Mouse (Mus musculus) T-helper 1 cell (primary cell): Measurements from ENCODE around the gene Ncf1.

Experiments used
- in situ Hi-C: fragments of 300-600 bp; cut with MboI, MseI; formaldehyde crosslinking; loops from one replicate; pipeline ENCODE4 v1.15.1; 2025; ENCODE audit warnings: high pct_unique_total_duplicates

The Ncf1 gene

DNA sequence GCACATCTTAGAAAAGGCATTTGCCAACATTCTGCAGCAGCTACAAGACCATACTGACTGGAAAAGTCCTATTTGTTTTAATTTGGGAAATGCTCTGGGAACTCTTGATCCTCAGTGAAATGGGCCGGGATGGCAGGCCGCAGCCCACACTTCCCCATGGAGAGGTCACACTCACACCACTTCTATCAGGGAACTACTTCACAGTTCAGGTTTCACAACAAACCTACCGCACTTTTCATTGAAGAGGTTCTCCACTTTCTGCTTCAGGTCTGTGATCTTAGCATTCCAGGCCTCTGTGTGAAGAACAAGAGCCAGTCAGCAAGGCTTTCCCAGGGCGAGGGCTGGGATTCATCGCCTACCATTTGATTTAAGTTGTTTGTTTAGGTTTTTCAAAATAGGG lies 15.5 kb upstream of the Ncf1 start:
- in situ Hi-C loops: no loop called here

DNA sequence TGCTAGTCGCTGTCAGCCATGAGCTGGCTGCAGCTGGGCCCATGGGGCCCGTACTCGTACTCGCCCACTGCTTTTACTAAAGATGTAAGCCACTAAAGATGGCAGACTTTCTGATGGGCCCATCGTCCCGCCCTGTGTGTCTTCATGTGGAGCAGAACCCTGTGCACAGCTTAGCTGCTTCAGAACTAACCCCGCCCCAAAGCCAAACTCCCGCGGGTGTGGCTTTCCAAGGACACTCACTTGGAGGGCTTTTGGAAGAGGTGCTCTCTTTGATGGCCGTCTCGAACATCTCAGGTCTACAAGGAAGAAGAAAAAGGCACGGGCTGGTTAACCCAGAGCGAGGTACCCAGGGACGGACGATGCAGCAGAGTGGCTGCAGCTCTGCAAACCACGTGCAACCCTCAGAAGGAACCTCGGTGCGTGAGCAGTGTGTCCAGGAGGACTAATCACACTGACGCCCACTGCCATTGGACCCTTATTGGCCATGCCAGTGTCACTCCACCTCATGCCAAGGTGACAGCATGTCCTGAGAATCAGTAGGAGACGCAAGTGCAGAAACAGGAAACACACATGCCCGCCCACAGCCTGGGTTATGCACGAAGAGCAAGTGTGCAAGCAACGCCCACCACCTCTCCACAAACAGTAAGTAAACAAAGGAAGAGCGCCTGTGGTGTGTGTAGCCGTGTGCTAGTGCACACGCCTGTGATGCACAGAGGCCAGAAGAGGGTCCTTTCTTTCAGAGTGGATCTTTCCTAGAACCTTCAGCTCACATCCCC lies 14.4 kb upstream of the Ncf1 start:
- in situ Hi-C loops: no loop called here

DNA sequence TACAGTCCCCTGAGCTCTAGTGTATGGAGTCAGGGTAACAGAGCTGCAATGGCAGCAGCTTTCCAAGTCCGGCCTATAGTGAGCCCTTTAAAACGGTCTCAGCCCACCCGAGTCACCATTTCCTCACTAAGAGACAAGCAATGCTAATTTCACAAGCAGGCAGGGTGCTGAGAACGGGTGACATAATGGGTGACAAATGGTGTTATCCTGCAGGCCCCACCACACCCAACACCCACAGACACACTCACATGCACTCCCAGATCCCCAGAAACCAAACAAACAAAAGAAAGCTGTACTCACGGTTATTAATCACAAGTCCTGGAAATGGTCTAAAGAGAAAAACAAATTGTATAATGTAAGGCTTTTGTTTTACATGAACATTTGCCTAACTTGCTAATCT lies 12.4 kb upstream of the Ncf1 start:
- in situ Hi-C loops: no loop called here

DNA sequence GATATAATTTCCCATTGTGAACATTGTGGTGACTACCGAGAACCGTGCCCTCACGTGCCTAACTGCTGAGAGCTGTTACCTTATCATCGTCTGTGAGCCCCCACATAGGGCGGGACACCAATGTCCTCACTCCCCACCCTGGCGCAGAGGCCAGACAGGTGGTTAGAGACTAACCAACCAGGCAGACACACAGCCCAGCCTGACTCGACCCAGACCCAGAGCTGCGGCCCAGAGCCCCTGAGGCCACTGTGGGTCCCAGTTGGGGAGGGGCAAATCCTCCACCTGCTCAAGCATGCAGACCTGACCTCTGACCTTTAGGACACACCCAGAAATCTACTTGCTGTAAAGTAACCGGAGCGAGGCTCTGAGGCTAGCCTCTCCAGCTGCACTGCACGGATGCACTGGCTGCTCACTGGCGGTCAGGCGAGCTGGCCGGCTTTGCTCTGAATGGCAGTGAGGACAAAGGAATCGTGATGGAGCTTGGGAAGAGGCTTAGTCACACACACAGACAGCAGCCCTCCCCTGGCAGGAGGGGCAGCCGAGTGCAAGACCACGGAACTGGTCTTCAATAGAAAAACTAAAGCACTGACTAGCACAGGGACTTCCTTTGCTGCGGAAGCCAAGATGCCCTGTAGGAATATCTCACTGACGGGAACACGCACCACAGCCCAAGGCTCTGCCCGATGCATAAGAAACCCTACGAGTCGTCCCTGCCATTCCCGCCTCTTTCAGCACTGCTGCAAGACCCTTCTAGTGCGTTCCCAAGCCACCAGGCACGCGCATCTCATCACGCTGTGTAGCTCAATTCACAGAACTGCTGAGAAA lies 8.7 kb upstream of the Ncf1 start:
- in situ Hi-C loops: no loop called here

DNA sequence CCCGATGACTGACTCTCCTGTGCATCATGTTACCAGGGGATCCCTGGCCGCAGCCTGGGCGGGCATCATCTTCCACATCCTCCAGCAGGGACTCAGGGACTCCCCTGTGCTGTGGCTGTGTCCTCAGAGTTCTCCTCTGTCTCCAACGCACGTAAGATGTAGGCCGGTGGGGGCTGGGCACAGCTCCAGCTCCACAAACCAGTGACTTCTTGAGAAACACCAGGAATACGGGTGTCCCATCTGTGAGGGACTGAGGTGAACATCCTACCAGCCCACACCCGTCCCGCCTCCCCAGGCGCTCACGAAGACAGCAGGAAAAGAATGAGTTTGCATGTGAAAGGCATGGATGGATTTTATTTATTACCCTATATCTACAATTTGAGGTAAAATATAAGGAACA lies 8.1 kb upstream of the Ncf1 start:
- in situ Hi-C loops: no loop called here

DNA sequence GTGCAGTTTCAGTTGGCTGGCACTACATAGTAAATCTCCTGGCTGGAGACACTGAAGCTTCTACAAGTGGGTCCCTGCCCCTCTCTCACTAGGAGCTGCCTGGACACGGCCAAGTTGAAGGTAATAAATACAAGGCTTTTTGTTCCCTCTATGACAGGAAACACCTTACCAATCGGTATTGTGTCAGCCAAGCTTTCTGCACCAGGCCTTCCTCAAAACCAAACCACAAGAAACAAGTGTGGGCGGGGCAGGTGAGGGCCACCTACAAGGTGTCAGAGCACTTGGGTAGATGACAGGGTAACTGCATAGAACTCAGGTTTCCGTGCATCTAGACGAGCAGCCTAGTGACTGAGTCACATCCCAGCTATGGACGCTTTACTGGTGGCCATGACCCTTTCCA lies 7.4 kb upstream of the Ncf1 start:
- in situ Hi-C loops: no loop called here

DNA sequence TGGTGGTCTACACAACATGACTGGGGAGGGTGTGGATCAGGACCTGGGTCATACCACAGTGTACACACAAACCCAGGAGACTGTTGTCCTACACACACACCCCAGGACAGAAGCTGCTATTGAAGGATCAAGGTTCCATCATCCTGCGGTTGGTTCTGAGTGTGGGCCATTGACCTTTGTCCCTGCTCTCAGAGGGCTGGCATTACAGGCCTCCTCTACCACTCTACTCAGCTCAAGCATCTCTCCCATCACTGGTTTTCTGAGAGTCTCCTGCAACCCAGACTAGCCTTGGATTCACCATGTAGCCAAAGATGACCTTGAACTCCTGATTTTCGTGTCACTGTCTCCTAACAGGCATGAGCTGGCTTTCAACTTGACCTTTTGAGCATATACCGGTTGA lies 6.8 kb upstream of the Ncf1 start:
- in situ Hi-C loops: no loop called here

DNA sequence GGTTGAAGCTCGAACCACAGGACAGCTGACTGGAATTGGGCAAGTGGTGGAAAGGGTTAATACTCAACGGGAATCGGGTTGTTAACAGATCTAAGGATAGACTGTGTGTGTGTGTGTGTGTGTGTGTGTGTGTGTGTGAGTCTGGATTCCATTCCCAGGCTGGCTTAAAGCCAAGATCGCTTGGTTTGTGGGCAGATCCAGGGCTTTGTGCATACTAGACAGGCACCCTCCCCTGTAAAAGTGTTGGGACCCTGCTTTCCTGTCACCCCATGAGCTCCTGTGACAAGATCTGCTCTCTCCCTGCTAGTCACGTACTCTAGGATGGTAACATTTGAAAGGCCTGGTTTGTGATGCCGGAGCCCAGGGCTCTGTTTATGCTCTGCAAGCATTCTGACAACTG lies 5.7 kb upstream of the Ncf1 start:
- in situ Hi-C loops: no loop called here

DNA sequence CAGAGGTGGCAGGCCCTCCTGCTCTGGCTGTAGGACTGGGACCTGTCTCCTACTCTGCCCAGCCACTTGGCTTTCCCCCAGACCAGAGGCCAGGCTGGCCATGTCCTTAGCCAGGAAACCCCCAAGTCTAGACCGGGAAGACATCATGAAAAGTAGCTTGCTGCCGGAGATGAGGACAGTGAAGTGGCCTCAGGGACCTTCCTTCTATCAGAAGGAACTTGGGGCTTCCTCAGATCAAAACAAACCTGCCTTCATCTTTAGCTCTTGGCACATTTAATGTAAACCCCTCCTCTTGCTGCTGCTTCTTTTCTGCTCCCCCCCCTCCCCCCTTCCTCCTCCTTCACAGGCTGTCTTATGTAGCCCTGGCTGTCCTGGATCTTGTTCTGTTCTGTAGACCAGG lies 4.8 kb upstream of the Ncf1 start:
- in situ Hi-C loops: no loop called here

DNA sequence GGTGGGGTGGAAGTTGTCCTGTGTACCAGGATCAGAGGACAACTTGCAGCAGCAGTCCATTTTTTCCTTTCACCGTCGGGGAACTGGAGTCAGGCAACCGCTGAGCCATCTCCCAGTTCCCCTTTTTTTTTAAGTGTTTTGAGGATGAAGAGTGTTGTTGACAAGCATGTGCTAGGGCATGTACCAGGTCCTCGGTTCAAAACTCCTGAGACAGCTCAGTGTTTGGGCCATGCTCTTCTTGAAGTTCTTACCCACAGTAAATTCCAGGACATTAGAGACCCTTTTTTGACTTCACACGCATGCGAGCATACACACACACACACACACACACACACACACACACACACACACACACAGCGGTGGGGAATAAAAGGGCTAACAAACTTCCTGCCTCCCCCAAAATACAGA lies 3.8 kb upstream of the Ncf1 start:
- in situ Hi-C loops: no loop called here

DNA sequence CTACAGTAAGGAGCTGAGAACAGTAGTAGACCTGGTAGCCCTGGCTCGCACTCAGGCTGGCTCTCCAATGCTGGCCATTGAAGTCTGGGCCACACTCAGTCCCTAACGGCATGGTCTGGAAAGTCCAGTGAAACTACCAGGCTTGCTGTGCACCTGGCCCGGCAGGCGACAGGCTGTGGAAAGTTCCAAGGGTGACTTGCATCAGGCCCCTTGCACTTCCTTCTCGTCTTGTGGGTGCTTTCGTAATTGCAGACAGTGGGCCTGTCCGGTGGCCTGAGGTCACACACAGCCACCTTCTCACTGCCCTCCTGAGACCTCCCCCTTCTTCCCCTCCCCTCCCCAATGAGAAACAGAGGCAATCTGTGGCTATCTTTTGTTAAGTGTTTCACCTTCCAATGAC lies 3.1 kb upstream of the Ncf1 start:
- in situ Hi-C loops: no loop called here

DNA sequence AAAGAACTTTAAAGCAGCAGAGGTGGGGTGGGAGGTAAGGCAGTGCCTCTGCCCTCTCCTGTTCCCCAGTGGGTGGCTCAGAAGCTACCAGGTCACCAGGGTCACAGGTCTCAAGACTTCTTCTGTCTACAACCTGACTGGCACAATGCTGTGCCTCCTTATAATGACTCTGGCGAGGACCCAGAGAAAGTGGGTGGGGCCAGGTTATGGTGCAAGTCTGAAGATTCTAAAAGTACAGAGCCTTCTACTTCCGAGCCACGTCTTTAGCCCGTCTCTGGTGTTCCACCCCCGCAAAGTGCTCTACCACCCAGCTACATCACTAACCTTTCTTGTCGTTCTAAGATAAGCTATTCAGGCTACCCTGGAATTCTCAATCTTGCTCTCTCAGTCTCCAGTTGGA lies 2.7 kb upstream of the Ncf1 start:
- in situ Hi-C loops: no loop called here

DNA sequence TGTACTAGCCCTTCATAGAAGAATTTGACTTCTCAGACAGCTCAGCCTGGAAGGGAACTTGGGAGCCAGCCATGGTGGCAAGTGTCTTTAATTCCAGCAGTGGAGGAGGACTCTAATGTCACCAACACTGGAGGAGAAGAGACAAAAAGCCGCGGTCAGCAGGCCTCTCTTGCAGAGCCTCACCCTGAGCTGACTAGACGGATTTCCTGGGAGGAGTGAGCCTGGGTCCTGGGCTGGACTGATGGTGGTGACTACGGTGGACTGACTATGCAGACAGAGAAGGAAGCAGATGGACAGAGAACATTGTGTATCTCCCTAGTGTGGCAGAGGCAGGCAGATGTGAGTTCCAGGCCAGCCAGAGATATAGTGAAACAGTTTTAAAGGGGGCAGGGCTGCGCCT lies 2.0 kb upstream of the Ncf1 start:
- in situ Hi-C loops: no loop called here

DNA sequence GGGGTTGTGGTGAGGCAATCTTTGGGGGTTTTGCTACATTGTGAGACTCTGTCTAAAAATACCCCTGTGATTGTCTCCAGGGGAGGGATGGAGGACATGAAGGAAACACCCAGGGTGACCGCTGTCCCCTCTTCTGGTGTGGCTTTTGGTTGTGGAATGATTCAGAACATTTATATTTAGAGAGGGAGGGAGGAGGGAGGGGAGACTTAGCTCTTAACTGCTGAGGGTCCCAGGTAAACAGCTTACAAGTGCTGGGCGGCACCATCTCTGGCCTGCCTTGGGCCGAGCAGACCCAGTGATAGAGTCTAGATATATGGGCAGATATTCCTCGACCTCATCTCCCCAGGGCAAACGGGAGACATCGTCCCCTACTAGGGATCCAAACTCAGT lies 1.2 kb downstream of the Ncf1 start:
- in situ Hi-C loops: loop anchor here (5.0 kb wide), 1 partner anchor 114 kb away; no protein-coding TSS in a partner anchor

DNA sequence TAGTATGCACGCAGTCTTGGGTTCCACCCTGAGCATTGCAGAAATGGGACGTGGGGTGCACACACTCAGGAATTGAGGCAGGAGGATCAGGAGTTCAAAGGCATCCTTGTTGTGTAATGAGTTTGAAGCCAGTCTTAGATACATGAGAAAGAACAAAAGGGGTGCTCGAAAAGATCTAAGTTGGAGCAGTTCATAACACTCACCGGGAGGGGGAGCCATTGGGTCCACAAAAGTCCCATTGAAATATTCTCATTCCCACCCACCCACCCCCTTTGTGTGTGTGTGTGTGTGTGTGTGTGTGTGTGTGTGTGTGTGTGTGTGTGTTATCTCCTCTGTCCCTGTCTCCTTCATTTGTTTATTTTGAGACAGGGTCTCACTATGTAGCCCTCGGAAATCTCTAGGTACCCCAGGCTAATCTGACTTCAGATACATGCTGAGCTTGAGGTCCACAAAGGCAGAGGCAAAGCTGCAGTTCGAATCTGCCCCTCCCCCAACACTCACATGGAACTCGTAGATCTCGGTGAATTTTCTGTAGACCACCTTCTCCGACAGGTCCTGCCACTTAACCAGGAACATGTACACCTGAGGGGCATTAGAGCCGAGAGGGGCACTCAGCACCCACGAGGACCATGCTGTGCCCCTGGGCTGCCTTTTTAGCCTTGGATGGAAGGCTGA lies 1.7 kb downstream of the Ncf1 start:
- in situ Hi-C loops: loop anchor here (5.0 kb wide), 1 partner anchor 115 kb away; no protein-coding TSS in a partner anchor

DNA sequence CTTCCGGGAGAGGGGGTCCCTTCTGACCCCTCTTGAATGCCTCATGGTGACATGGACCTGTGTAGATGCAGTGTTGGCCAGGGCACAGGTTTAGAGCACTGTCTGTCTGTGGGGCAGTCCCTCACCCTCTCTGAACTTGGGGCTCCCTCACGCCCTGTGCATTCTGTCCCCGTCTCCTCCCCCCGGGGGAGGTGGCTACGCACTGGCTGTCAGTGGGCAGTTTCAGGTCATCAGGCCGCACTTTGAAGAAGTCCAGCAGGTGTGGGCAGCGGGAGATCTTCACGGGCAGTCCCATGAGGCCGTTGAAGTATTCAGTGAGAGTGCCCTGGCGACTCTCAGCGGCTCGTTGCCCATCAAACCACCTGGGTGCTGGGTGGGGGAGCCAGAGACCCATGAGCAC lies 2.5 kb downstream of the Ncf1 start:
- in situ Hi-C loops: loop anchor here (5.0 kb wide), 1 partner anchor 115 kb away; no protein-coding TSS in a partner anchor

DNA sequence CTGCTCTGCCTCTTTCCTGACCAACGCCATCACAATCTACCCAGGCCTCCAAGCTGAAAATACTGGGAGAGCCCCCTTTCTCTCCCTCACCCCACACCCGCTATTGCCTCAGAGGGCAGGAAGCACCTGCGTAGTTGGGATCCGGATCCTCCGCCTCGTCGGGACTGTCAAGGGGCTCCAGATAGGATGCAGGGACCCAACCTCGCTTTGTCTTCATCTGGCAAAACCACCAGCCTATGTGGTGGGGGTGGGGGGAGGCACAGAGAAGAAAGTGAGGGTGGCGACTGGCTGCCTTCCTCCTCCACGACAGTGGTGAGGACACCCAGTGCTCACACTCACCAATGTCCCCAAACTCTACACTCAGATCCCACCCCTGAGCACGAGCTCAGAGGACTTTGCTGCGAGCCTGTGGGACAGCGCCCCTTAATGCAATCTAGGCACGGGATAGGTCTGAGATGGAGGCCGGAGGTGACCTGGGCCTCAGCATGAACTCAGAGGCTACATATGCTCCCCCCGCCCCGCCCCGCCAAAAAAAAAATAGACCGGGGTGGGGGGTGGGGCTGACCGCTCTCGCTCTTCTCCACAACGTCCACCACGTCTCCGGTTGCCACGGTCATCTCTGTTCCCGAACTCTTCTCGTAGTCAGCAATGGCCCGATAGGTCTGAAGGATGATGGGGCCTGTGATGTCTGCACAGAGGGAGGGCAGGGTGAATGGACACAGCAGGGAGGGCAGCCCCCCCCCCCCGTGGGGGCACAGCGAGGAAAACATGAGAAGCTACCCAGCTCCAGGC lies 4.1 kb downstream of the Ncf1 start:
- in situ Hi-C loops: loop anchor here (5.0 kb wide), 1 partner anchor 117 kb away; no protein-coding TSS in a partner anchor

DNA sequence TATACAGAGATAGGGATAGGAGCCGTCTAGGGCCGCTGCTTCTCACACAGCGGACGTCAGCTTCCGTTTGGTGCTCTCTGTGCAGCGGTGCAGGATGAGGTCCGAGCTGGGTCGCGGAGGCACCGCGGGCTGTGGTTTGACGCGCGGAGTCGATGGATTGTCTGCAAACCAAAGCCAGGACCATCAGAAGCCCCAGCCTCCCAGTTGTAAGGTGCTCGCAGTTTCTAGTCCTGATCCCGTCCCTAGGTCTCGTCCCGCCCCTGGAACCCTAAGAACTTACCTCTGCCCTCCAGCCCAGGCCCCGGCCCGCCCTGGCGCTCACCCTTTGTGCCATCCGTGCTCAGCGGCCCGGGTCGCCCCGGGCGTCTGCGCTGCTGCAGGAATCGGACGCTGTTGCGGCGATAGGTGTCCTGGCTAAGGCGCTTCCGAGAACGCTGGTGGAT lies 7.7 kb downstream of the Ncf1 start:
- in situ Hi-C loops: loop anchor here (5.0 kb wide), 1 partner anchor 34 kb away; no protein-coding TSS in a partner anchor

DNA sequence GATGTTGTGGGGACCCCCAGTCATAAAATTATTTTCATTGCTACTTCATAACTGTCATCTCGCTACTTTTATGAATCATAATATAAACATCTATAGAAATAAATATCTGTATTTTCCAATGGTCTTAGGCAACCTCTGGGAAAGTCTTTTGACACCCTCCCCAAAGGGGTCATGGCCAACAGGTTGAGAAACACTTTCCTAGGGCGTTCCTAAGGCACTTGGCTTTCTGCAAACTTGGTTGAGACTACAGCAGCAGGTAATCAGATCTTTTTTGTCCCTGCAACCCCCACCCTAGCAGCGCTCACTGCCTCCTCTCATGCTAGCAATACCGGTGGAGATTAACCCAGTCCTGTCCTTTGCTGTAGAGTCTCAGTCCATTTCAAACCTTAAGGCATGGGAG lies 8.1 kb downstream of the Ncf1 start:
- in situ Hi-C loops: loop anchor here (5.0 kb wide), 1 partner anchor 34 kb away; no protein-coding TSS in a partner anchor

DNA sequence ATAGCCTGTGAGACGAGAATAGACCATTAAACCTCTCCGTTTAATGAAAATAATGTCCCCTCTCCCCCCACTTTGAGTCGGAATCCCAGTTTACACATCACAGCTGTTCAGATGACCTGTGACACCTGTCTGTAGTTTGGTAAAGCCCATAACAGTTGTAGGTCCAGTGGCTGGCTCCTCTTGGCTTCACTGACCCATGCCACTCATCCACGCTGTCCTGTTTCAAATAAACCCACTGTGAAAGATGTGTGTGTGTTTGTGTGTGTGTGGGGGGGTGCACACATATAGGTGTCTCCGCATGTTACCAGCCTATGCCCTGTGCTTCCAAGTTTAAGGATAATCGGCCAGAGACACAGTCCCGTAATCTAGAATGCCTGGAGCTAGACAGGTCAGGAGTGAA lies 11.5 kb downstream of the Ncf1 start:
- in situ Hi-C loops: no loop called here

DNA sequence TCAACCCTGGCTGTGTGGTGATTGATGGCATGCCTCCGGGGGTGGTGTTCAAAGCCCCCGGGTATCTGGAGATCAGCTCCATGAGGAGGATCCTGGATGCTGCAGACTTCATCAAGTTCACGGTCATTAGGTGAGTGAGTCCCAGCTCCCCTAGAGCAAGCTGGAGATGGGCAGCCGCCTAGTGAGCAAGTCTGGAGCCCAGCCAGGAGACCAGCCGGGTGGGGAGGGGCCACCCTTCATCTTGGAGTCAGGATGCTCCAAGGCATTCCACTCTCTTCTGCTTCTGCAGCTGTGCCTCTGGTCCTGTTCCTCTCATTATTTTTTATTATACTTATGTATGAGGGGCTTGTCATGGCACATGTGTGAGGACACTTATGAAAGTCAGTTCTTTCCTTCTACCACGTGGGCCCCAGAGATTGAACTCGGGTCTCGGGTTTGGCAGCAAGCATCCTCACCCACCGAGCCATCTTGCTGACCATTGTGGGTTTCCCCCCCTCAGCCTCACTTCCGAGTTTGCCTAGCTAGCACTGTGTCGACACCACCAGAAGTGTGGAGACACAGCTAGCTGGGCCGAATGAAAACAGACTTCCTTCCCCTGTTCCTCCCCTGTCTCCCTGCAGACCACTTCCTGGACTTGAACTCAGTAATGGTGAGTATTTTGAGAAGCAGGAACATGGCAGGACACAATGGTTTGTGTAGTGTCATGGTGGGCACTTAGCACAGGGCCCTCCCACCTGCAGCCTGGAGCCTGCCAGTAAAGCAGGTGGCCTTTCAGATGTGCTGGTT lies 15.2 kb downstream of the Ncf1 start:
- in situ Hi-C loops: no loop called here
